Mouse (Mus musculus): ENCODE measurements around the gene Capn2. TPM values are rescaled to one million over a fixed set of nuclear protein-coding genes. Genes with fewer than 3 reads are reported as not detected.

Capn2 gene
- total RNA-seq (2021), result 10 to 100 TPM; 59.4 to 62.3 TPM

- peak; percentile 68 to 76 for DNase-seq (ENCODE audit: extremely low spot score in 1 of 2, low spot score in 1 of 2)
These were observed at the start of gene Capn2 for GRCm38 (mm10) chr1:182516758-182517676. Gene Capn2, minus strand, starts transcription at chr1:182517608.

- no peak for DNase-seq (ENCODE audit: extremely low spot score in 1 of 2, low spot score in 1 of 2)
These were observed 48.0 kb upstream of the Capn2 start for GRCm38 (mm10) chr1:182565351-182565835.

- DNase-seq (ENCODE audit: extremely low spot score in 1 of 2, low spot score in 1 of 2), result no peak
These were observed 47.2 kb upstream of the Capn2 start, which contains the start of gene Capn8 for GRCm38 (mm10) chr1:182564408-182565120. Gene Capn8, plus strand, starts transcription at chr1:182565007.

GRCm38 (mm10) chr1:182562576-182563370 lies 45.4 kb upstream of the Capn2 start:
- no peak for DNase-seq (ENCODE audit: extremely low spot score in 1 of 2, low spot score in 1 of 2)

GRCm38 (mm10) chr1:182561945-182562514 lies 44.6 kb upstream of the Capn2 start:
- DNase-seq (ENCODE audit: extremely low spot score in 1 of 2, low spot score in 1 of 2), result no peak

GRCm38 (mm10) chr1:182560390-182561098 lies 43.1 kb upstream of the Capn2 start:
- DNase-seq (ENCODE audit: extremely low spot score in 1 of 2, low spot score in 1 of 2), result peak; percentile 35 to 51

GRCm38 (mm10) chr1:182559530-182559929 lies 42.1 kb upstream of the Capn2 start:
- no peak for DNase-seq (ENCODE audit: extremely low spot score in 1 of 2, low spot score in 1 of 2)

GRCm38 (mm10) chr1:182558271-182558670 lies 40.9 kb upstream of the Capn2 start:
- DNase-seq (ENCODE audit: extremely low spot score in 1 of 2, low spot score in 1 of 2), result no peak

GRCm38 (mm10) chr1:182553649-182554375 lies 36.4 kb upstream of the Capn2 start:
- peak; percentile 35 to 71 for DNase-seq (ENCODE audit: extremely low spot score in 1 of 2, low spot score in 1 of 2)

GRCm38 (mm10) chr1:182550761-182551160 lies 33.4 kb upstream of the Capn2 start:
- no peak for DNase-seq (ENCODE audit: extremely low spot score in 1 of 2, low spot score in 1 of 2)

GRCm38 (mm10) chr1:182543906-182544305 lies 26.5 kb upstream of the Capn2 start:
- DNase-seq (ENCODE audit: extremely low spot score in 1 of 2, low spot score in 1 of 2), result no peak

- DNase-seq (ENCODE audit: extremely low spot score in 1 of 2, low spot score in 1 of 2), result no peak
These were observed 25.7 kb upstream of the Capn2 start for GRCm38 (mm10) chr1:182543136-182543535.

GRCm38 (mm10) chr1:182542110-182542509 lies 24.7 kb upstream of the Capn2 start:
- no peak for DNase-seq (ENCODE audit: extremely low spot score in 1 of 2, low spot score in 1 of 2)

GRCm38 (mm10) chr1:182539023-182539940 lies 21.9 kb upstream of the Capn2 start:
- DNase-seq (ENCODE audit: extremely low spot score in 1 of 2, low spot score in 1 of 2), result peak; percentile 33 to 64

GRCm38 (mm10) chr1:182535080-182535481 lies 17.7 kb upstream of the Capn2 start:
- no peak for DNase-seq (ENCODE audit: extremely low spot score in 1 of 2, low spot score in 1 of 2)

GRCm38 (mm10) chr1:182533583-182533982 lies 16.2 kb upstream of the Capn2 start:
- no peak for DNase-seq (ENCODE audit: extremely low spot score in 1 of 2, low spot score in 1 of 2)

GRCm38 (mm10) chr1:182527921-182528858 lies 10.8 kb upstream of the Capn2 start:
- no peak for DNase-seq (ENCODE audit: extremely low spot score in 1 of 2, low spot score in 1 of 2)
